Mouse (Mus musculus) CH12.LX (cell line): ENCODE data around the gene Vangl2. TPM values are rescaled to one million over a fixed set of nuclear protein-coding genes. Genes with fewer than 3 reads are reported as not detected.
A peak's percentile ranks its signal among the peaks of the same experiment; 100 is the strongest.

Experiments
- DNase-seq: peaks from one replicate; pipeline ENCODE4 v3.0.0-alpha.2; 2013; ENCODE audit errors: extremely low read depth
- H3K27ac ChIP-seq: 2 replicates; pipeline ENCODE4 v1.5.1; 2012; ENCODE audit warnings: low read depth, mild to moderate bottlenecking, control low read depth, moderate library complexity; ENCODE audit not compliant: insufficient read depth
- H3K27me3 ChIP-seq: replicated peaks from 2 replicates; pipeline ENCODE3; 2012; ENCODE audit warnings: inconsistent platforms
- H3K36me3 ChIP-seq, 2 experiments: replicated peaks in 1 of 2; 2 replicates each; pipeline versions ENCODE3 to v1.6.1; 2012; ENCODE audit warnings: inconsistent platforms in 1 of 2, low read length in 1 of 2, mild to moderate bottlenecking in 1 of 2, mixed read lengths in 1 of 2, moderate library complexity in 1 of 2; ENCODE audit not compliant: control insufficient read depth in 1 of 2, insufficient read depth in 1 of 2
- H3K4me1 ChIP-seq, 2 experiments: 2 replicates each; pipeline ENCODE4 v1.6.1; 2012; ENCODE audit warnings: inconsistent platforms in 1 of 2, moderate library complexity in 1 of 2; ENCODE audit not compliant: insufficient read depth in 2 of 2, control insufficient read depth in 1 of 2
- H3K4me2 ChIP-seq: 2 replicates; pipeline ENCODE4 v1.6.1; 2012; ENCODE audit warnings: low read depth, mild to moderate bottlenecking, control low read depth; ENCODE audit not compliant: poor library complexity, insufficient read depth, severe bottlenecking
- H3K4me3 ChIP-seq, 3 experiments: fragments of 150-350 bp in 1 of 3; sonication (generic) in 1 of 3; replicated peaks in 1 of 3; 2 replicates each; pipeline versions ENCODE3 to v1.5.1; 2011 to 2012; ENCODE audit warnings: low read depth in 2 of 3, low read length in 2 of 3, mild to moderate bottlenecking in 2 of 3, moderate library complexity in 2 of 3, control low read depth in 1 of 3, improper control_type of control experiment in 1 of 3, inconsistent platforms in 1 of 3, mixed read lengths in 1 of 3; ENCODE audit not compliant: poor library complexity in 1 of 3
- H3K79me2 ChIP-seq: replicated peaks from 2 replicates; pipeline ENCODE4 v1.6.1; 2012; ENCODE audit warnings: mild to moderate bottlenecking, moderate library complexity; ENCODE audit not compliant: control insufficient read depth, poor library complexity, insufficient read depth, severe bottlenecking; ENCODE audit errors: extremely low read depth
- H3K9ac ChIP-seq: 2 replicates; pipeline ENCODE4 v1.6.1; 2012; ENCODE audit warnings: low read depth, mild to moderate bottlenecking, control low read depth, moderate library complexity; ENCODE audit not compliant: insufficient read depth
- H3K9me3 ChIP-seq: replicated peaks from 2 replicates; pipeline ENCODE3; 2012; ENCODE audit warnings: low read length, inconsistent platforms, mixed read lengths
- BHLHE40 ChIP-seq: IDR thresholded peaks from 2 replicates; pipeline ENCODE4 v1.6.1; 2011; ENCODE audit warnings: mild to moderate bottlenecking, low read depth, low read length, improper control_type of control experiment
- CHD1 ChIP-seq: IDR thresholded peaks from 2 replicates; pipeline ENCODE4 v1.6.1; 2012; ENCODE audit warnings: low read depth, low read length, improper control_type of control experiment, inconsistent platforms
- CHD2 ChIP-seq: IDR thresholded peaks from 2 replicates; pipeline ENCODE4 v1.6.1; 2011; ENCODE audit warnings: low read length, improper control_type of control experiment
- ELF1 ChIP-seq: IDR thresholded peaks from 2 replicates; pipeline ENCODE4 v1.6.1; 2014; ENCODE audit warnings: low read depth, mild to moderate bottlenecking, inconsistent platforms, low read length, improper control_type of control experiment
- ETS1 ChIP-seq: conservative IDR thresholded peaks from 2 replicates; pipeline ENCODE4 v1.6.1; 2012; ENCODE audit warnings: low read depth, mild to moderate bottlenecking, inconsistent platforms, low read length, improper control_type of control experiment, moderate library complexity
- IRF4 ChIP-seq: IDR thresholded peaks from 2 replicates; pipeline ENCODE4 v1.6.1; 2014; ENCODE audit warnings: low read depth, mild to moderate bottlenecking, inconsistent platforms, low read length, improper control_type of control experiment
- JUN ChIP-seq: IDR thresholded peaks from 2 replicates; pipeline ENCODE4 v1.6.1; 2011; ENCODE audit warnings: low read depth, mild to moderate bottlenecking, low read length, improper control_type of control experiment, moderate library complexity; ENCODE audit not compliant: insufficient read depth
- JUND ChIP-seq: conservative IDR thresholded peaks from 2 replicates; pipeline ENCODE4 v1.6.1; 2011; ENCODE audit warnings: low read depth, low read length, improper control_type of control experiment
- MAFK ChIP-seq: IDR thresholded peaks from 2 replicates; pipeline ENCODE4 v1.6.1; 2011; ENCODE audit warnings: low read length, improper control_type of control experiment; ENCODE audit not compliant: insufficient replicate concordance
- MAX ChIP-seq: IDR thresholded peaks from 2 replicates; pipeline ENCODE4 v1.6.1; 2011; ENCODE audit warnings: low read length, improper control_type of control experiment
- MAZ ChIP-seq: IDR thresholded peaks from 2 replicates; pipeline ENCODE4 v1.6.1; 2012; ENCODE audit warnings: low read depth, mild to moderate bottlenecking, inconsistent platforms, low read length, improper control_type of control experiment, moderate library complexity
- MYC ChIP-seq: IDR thresholded peaks from 2 replicates; pipeline ENCODE4 v1.6.1; 2011; ENCODE audit warnings: low read depth, mild to moderate bottlenecking, improper control_type of control experiment, low read length
- NELFE ChIP-seq: IDR thresholded peaks from 2 replicates; pipeline ENCODE4 v1.6.1; 2011; ENCODE audit warnings: low read depth, low read length, improper control_type of control experiment
- PAX5 ChIP-seq: IDR thresholded peaks from 2 replicates; pipeline ENCODE4 v1.6.1; 2012; ENCODE audit warnings: low read length, inconsistent platforms, mixed read lengths
- POLR2A ChIP-seq: IDR thresholded peaks from 2 replicates; pipeline ENCODE4 v1.6.1; 2011; ENCODE audit warnings: low read depth, mild to moderate bottlenecking, improper control_type of control experiment, low read length
- POLR2AphosphoS2 ChIP-seq: IDR thresholded peaks from 2 replicates; pipeline ENCODE4 v1.6.1; 2011; ENCODE audit warnings: low read depth, low read length, improper control_type of control experiment
- RCOR1 ChIP-seq: conservative IDR thresholded peaks from 2 replicates; pipeline ENCODE4 v1.6.1; 2012; ENCODE audit warnings: low read depth, mild to moderate bottlenecking, inconsistent platforms, low read length, improper control_type of control experiment
- SIN3A ChIP-seq: IDR thresholded peaks from 2 replicates; pipeline ENCODE4 v1.6.1; 2012; ENCODE audit warnings: low read length, improper control_type of control experiment, inconsistent platforms
- SMC3 ChIP-seq: IDR thresholded peaks from 2 replicates; pipeline ENCODE4 v1.6.1; 2011; ENCODE audit warnings: low read depth, low read length, improper control_type of control experiment
- TCF12 ChIP-seq: IDR thresholded peaks from 2 replicates; pipeline ENCODE4 v1.6.1; 2014; ENCODE audit warnings: low read depth, mild to moderate bottlenecking, inconsistent platforms, low read length, improper control_type of control experiment
- USF1 ChIP-seq: IDR thresholded peaks from 2 replicates; pipeline ENCODE4 v1.6.1; 2014; ENCODE audit warnings: low read depth, mild to moderate bottlenecking, inconsistent platforms, low read length, improper control_type of control experiment
- USF2 ChIP-seq: conservative IDR thresholded peaks from 2 replicates; pipeline ENCODE4 v1.6.1; 2011; ENCODE audit warnings: low read depth, low read length, improper control_type of control experiment
- ZC3H11A ChIP-seq: IDR thresholded peaks from 2 replicates; pipeline ENCODE4 v1.6.1; 2012; ENCODE audit warnings: low read depth, mild to moderate bottlenecking, inconsistent platforms, low read length, improper control_type of control experiment
- ZMIZ1 ChIP-seq: IDR thresholded peaks from 2 replicates; pipeline ENCODE4 v1.6.1; 2012; ENCODE audit warnings: low read depth, mild to moderate bottlenecking, inconsistent platforms, low read length, improper control_type of control experiment
- ZNF384 ChIP-seq: IDR thresholded peaks from 2 replicates; pipeline ENCODE4 v1.6.1; 2012; ENCODE audit warnings: low read depth, low read length, improper control_type of control experiment, inconsistent platforms
- dilution Hi-C: fragments of 300-500 bp; cut with MboI; formaldehyde crosslinking; loops from 2 replicates; pipeline ENCODE4 v1.14.3; 2020; ENCODE audit warnings: low sequenced_read_pairs; ENCODE audit not compliant: extremely low pct_unique_long_range_greater_than_20kb, extremely low pct_ligation_motif_present
- in situ Hi-C: fragments of 300-500 bp; cut with MboI; formaldehyde crosslinking; loops from 3 replicates; pipeline ENCODE4 v1.14.3; 2019; ENCODE audit warnings: low sequenced_read_pairs, low pct_ligation_motif_present, low pct_unique_long_range_greater_than_20kb, mixed read lengths
- polyA plus RNA-seq: library from polyadenylated mRNA; unstranded; fragments of >175 nt; gene quantifications from 2 replicates; pipeline ENCODE4 v1.2.1, GENCODE M21; 2012; ENCODE audit warnings: low read depth; ENCODE audit not compliant: insufficient read length
- total RNA-seq, 2 experiments: library from RNA; depleted of rRNA; stranded (reverse); fragments of 300-350 nt in 1 of 2; fragments of >200 nt in 1 of 2; gene quantifications; 2 replicates each; pipeline ENCODE4 v1.2.3; 2012 to 2014

The Vangl2 gene
- total and polyA plus RNA-seq, 3 experiments, result 3.6 to 7.9 (median 7.3) TPM

DNA sequence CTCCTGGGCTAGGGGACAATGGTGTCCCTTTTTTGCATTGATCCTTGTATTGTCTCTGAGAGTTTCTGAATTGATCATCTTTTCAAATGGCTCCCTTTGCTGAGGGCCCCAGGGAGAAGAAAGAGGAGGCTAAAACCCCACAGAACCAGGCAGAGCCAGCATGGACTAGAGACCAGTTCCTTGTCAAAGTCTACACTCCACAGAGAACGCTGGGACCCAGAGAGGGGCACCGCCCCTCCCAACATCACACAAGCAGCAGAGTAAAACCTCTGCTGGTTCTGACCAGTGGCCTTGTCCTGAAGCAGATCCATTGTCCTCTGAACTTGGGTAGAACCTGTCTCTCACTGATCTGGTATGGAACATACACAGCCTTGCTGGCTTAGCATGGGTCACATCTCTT, 33.9 kb upstream of the Vangl2 start:
- Histone ChIP-seq H3K27me3 (no peaks in the 10 kb centered on the region), H3K4me1 (peaks cover 25 to 49% of the 10 kb centered on the region in 2 experiments), H3K4me2 (no peak overlapping the region), H3K27ac (no peak overlapping the region), H3K36me3 (peaks cover 27 to 39% of the 10 kb centered on the region in 2 experiments)
- no peak for DNase-seq
- TF ChIP-seq USF1 (no peak), MAX (no peak), ELF1 (no peak), ETS1 (no peak), ZNF384 (no peak), NELFE (no peak), IRF4 (no peak), ZC3H11A (no peak), SIN3A (no peak), MAFK (no peak), TCF12 (no peak), POLR2A (no peak)
- TF ChIP-seq, all 38 proteins: peak for 0
- Histone ChIP-seq H3K9me3 (no peaks in the 10 kb centered on the region), H3K79me2 (no peaks in the 10 kb centered on the region), H3K4me3 (no peak overlapping the region), H3K9ac (peak overlapping the region; percentile 14)
- dilution Hi-C loops (no loop called here), in situ Hi-C loops (no loop called here)

DNA sequence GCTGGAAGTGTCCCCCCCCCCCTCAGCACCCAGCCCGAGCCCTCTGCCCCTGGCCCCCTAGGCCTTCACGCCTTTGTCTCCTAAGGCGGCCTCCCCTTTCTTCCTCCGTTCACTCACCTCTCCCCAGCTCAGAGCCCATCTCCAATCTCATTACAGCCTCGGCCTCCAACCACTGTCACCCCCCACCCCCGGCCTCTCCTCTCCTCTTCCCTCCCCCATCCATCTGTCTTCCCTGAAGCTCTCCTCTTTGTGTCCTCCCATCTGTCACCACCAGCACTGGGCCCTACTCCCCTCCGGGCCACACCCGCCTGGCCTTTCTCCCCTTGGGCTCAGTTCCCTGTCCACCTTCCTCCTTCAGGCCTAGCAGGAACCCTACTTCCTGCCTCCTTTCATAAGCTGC, 33.0 kb upstream of the Vangl2 start:
- H3K4me1 ChIP-seq, result peaks cover 25 to 49% of the 10 kb centered on the region in 2 experiments
- H3K27ac ChIP-seq, result no peak overlapping the region; the same call in 1 of the 2 replicates
- dilution Hi-C loops, result no loop called here
- H3K9ac ChIP-seq, result no peak overlapping the region
- in situ Hi-C loops, result no loop called here
- no peak for DNase-seq
- no peaks in the 10 kb centered on the region for H3K27me3 ChIP-seq
- no peaks in the 10 kb centered on the region for H3K79me2 ChIP-seq
- no peaks in the 10 kb centered on the region for H3K9me3 ChIP-seq
- TF ChIP-seq NELFE, result no peak
- no peak for TF ChIP-seq CHD2
- no peak for TF ChIP-seq JUN
- TF ChIP-seq, all 38 proteins: peak for 0
- no peak overlapping the region for H3K4me3 ChIP-seq
- peaks cover 18 to 30% of the 10 kb centered on the region in 2 experiments for H3K36me3 ChIP-seq
- no peak overlapping the region for H3K4me2 ChIP-seq

DNA sequence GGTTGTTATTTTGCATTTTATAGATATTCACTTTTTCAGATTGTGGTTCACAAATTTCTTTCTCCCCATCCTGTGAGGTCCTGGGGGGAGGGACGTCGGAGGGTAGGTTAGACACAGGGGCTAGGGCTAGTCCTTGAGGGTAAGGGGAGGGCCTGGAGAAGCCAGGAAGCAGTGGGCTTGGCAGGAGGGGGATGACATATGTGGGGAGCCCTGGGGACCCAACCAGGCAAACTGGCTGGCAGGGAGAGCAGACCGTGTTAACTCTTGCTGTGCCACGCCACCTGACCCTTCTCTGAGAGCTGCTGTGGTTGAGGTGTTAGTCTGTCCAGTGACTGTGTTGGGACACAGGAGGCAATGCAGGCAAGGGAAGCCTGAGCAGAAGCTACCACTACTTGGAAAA, 32.4 kb upstream of the Vangl2 start:
- Histone ChIP-seq H3K4me2 (no peak overlapping the region), H3K9ac (no peak overlapping the region), H3K27ac (no peak overlapping the region), H3K27me3 (no peaks in the 10 kb centered on the region), H3K4me1 (peaks cover 25 to 49% of the 10 kb centered on the region in 2 experiments), H3K79me2 (no peaks in the 10 kb centered on the region), H3K36me3 (peaks cover 14 to 24% of the 10 kb centered on the region in 2 experiments), H3K4me3 (no peak overlapping the region), H3K9me3 (no peaks in the 10 kb centered on the region)
- dilution Hi-C loops, result no loop called here
- DNase-seq, result no peak
- no peak for TF ChIP-seq CHD1
- no peak for TF ChIP-seq TCF12
- no peak for TF ChIP-seq JUND
- TF ChIP-seq ZC3H11A, result no peak
- no peak for TF ChIP-seq SMC3
- no peak for TF ChIP-seq POLR2AphosphoS2
- TF ChIP-seq MAZ, result no peak
- no peak for TF ChIP-seq IRF4
- TF ChIP-seq ZNF384, result no peak
- TF ChIP-seq RCOR1, result no peak
- no peak for TF ChIP-seq BHLHE40
- no peak for TF ChIP-seq USF2
- TF ChIP-seq PAX5, result no peak
- TF ChIP-seq MAX, result no peak
- no peak for TF ChIP-seq MAFK
- TF ChIP-seq ZMIZ1, result no peak
- no peak for TF ChIP-seq MYC
- TF ChIP-seq SIN3A, result no peak
- in situ Hi-C loops, result no loop called here
